Mouse (Mus musculus): Measurements from ENCODE around the gene Anxa2. TPM values are rescaled to one million over a fixed set of nuclear protein-coding genes. Genes with fewer than 3 reads are reported as not detected.

Anxa2 gene
- total RNA-seq, 4 experiments from 2014 or later: 12.0 to 19.0 (median 15.6) TPM

DNA sequence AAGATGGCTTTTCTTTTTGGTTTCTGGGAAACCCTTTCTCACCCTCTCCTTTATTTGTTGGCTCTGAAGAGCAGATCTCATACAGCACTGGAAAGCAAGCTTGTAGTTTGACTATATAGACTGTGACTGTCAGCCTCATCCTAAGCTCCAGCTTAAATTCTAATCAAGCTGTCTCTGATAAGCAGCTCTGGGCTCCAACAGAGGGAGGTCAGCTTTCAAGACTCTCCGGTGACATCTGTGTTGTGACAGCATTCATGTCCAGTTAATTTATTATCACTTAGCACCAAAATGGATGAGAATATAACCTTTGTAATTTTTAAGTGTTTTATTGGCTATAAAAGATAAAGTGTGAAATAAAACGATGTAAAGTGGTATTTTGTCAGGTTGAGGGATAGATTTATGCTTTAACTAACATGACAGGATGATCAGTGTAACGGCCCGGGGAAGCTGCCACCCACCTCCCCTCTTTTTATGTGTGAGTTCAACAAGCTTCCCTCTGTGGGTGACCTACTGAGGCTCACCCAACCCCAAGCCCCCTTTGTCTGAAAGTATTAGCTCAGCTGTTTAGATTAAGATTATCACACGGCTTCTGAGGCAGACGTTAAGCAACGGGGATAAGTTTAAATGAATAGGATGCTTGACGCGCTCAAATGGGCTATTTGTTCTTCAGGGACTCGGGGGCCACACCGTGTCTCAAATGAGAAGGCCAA, 58.6 kb downstream of the Anxa2 start:
- DNase-seq (ENCODE audit: low spot score in 2 of 2): no peak

DNA sequence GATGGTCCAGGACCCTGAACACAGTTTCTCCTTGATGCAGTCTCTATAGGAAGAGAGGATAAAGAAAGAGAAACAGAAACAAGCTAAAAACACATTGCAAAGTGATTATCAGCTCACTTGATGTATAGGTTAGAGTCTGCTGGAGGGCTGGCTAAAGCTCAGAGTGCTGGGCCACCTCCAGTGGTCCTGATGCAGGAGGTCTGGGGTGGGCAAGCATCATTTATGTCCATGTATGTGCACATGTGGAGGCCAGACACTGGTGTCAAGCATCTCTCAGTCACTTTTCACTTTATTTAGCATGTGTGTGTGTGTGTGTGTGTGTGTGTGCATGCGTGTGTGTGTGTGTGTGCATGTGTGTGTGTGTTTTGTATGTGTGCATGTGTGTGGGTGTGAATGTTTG, 59.3 kb downstream of the Anxa2 start:
- no peak for DNase-seq (ENCODE audit: low spot score in 2 of 2)

DNA sequence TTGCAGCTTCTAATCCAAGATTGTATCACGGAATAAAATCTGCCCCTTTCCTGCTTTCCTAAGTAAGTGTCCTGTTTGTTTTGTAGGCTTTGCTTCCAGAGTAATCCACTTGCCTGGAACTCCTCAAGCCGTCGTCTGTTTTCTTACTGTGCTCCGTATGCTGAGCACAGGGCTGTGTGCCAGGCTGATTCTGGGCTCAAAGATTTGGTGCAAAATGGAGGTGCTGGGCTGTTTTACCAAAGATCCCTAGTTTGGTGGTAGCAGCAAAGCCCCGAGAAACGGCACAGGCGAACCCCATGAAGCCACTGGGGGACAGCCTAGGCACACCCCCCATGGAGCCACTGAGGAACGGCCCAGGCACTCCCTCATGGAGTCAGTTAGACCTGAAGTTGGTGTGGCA, 60.8 kb downstream of the Anxa2 start:
- DNase-seq (ENCODE audit: low spot score in 2 of 2): peak in 1 of 2 experiments; percentile 18

DNA sequence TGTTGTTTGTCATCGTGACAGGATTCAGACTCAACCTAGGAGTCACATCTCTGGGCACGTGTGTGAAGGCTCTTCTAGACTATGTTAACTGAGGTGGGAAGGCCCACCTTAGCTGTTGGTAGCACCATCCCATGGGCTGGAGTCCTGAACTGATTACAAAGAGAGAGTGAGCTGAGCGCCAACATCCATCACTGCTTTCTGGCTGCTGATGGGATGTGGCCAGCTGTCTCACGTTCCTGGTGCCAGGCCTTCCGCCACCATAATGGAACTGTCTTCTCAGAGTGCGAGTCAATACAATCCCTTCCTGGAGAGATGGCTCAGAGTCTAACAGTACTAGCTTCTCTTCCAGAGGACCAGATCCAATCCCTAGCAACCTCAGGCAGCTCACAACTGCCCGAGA, 62.0 kb downstream of the Anxa2 start:
- DNase-seq (ENCODE audit: low spot score in 2 of 2): no peak

DNA sequence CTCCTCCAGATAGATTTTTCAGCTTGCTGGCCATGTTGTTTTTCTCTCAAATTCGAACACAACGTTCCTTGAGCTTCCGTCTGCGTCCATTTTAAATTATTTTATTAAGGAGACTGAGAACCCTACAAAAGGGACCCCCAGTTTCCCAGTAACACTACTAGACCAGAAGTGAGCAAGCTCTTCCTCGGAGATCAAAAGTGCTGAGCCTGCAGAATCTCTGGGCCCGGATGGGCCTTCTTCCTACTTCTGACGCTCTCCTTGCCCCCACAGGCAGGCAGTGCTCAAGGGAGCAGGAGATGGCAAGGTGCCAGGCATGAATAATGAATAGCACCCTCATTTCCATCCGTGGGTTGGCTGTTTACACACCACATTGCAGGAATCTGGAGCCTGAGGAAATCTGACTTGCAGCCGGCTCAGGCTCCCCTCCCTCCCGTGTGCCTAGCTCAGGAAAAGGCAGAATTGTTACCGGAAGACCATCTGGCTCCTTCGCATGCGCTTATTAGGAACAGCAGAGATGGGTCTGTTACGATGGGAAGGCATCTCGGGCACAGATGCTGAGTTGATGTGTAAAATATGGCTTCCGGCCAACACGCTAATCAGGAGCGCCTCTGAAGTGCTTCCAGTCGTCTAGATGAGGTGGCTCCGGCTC, 64.1 kb downstream of the Anxa2 start:
- DNase-seq (ENCODE audit: low spot score in 2 of 2): peak; percentile 78 to 82

Small RNA genes lying within 50 kb of the gene (microRNA-seq; reads per million reads assigned to microRNA genes)
- gene Mir3109: 0 to 1.0 reads per million in 2 experiments

Other genes starting within 250 kb of the Anxa2 start
- 10 to 100 TPM; 12.2 to 15.5 (median 13.5) TPM for gene Ice2, start 55.7 kb upstream of the Anxa2 start, total RNA-seq (2022)